Mouse (Mus musculus) CH12F3 (cell line): ENCODE measurements around the gene Rln1.

Experiments
- in situ Hi-C: fragments of 300-500 bp; cut with MboI; formaldehyde crosslinking; loops from 2 replicates; pipeline ENCODE4 v1.14.3; 2020; ENCODE audit warnings: low sequenced_read_pairs

Rln1 gene

GRCm38 (mm10) chr19:29334068-29334745 lies at the start of gene Rln1:
Gene Rln1, minus strand, starts transcription at chr19:29334670.
- in situ Hi-C loops = no loop called here

GRCm38 (mm10) chr19:29383368-29383767 lies 48.9 kb upstream of the Rln1 start:
- in situ Hi-C loops = no loop called here

GRCm38 (mm10) chr19:29379839-29380603 lies 45.6 kb upstream of the Rln1 start:
- in situ Hi-C loops = no loop called here

DNA sequence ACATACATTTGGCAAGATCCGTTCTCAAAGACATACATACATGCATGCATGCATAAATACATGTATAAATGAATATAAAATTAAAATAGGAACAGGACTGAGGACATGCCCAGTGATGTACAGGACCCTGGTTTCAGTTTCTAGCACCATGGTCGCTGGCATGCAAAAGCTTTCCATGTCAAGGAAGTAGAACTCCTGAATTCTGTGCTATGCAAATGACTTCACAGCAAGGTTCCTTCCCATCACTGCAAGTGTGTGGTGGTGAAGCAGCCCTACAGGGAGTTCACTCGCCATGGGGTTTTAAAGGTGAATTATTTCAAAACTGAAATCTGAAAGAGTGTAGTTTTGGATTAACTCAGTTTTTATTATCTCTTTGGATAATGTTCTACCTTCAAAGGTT lies 41.9 kb upstream of the Rln1 start:
- in situ Hi-C loops = no loop called here

DNA sequence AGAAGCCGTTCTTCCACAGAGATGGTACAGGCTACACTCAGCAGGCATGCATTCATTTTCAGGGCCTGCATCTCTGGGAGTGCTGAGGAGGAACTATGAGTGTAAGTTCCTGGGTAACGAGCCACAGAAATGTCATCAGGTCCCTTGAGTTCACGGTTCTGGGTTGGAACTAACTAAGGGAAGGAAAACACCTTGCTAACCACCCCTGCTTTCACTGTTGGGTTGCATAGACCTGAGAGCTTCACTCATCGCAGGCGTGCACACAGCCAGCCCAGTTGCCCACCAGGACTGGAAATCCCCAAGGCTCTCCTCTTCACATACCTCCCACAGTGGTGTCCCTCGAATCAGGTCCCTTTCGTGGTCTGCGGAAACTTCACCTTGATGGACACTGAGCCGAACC lies 40.5 kb upstream of the Rln1 start:
- in situ Hi-C loops = no loop called here

DNA sequence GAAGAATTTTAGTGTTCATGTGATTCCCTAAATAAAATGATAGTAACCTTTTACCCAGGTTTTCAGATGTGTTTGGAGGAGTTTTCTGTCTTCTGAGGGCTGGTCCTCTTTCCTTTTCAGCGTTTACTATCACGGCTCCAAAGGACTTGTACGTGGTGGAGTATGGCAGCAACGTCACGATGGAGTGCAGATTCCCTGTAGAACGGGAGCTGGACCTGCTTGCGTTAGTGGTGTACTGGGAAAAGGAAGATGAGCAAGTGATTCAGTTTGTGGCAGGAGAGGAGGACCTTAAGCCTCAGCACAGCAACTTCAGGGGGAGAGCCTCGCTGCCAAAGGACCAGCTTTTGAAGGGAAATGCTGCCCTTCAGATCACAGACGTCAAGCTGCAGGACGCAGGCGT lies 39.0 kb upstream of the Rln1 start:
- in situ Hi-C loops = no loop called here

GRCm38 (mm10) chr19:29372621-29373020 lies 38.2 kb upstream of the Rln1 start:
- in situ Hi-C loops = no loop called here

GRCm38 (mm10) chr19:29372138-29372537 lies 37.7 kb upstream of the Rln1 start:
- in situ Hi-C loops = no loop called here

DNA sequence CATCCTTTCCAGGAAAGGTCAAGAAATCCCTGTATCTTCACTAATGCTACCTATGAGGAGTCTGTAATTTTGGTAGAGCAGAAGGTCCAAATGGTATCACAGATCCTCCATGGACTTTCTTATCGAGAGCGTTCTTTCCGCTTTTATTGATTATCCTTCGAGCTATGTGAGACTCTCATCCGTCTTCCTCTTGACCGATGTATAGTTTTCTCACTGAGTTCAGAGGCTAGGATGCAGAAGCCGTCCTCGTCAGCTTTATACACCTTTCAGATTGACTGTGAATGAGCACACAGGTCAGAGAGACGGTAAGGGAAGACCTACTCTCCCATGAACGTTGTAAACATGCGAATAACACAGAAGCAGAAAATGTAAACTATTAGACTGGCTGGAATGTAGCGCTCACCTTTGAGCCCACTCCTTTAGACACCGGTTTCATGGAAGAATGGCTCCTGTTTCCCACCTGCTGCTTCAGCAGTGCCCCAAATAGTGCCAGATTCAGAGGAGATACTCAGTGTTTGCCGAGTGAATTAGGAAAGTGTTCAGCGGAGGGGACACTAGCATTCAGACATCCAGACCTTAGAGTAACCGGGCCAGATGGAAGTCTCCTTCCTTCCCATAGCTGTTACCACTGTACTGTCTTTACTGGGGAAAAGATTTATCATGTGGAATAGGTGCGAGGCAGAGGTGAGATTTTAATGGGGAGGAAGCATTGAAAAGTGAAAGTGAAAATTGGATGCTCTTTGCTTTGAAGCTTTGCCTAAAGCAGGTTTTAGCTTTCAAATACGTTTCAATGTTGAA lies 37.0 kb upstream of the Rln1 start:
- in situ Hi-C loops = no loop called here

DNA sequence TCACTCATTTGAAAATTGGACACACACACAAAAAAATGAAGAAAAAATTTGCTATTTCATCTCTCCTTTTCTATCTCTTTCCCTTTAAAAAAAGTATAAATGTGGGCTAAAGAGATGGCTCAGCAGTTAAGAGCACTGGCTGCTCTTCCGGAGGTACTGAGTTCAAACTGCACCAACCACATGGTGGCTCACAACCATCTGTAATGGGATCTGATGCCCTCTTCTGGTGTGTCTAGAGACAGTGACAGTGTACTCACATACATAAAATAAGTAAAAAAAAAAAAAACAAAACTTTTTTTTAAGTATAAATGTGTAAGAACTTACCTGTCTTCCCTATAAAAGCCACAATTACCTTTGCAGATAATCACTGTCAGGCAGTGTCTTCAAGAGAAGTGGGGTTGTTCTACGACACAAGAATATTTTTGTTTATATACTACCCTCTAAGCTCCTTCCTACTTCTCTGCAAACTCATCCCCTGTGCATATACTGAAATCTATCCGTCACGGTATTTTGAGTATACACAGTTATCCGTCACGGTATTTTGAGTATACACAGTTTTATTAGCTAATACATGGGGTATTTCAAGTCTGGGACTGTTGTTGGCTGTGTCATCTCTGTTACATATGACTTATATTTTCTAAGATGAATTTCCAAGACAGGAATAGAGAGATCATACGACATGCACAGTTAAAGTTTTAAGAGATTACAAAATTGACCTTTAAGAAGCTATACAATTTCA lies 36.2 kb upstream of the Rln1 start:
- in situ Hi-C loops = no loop called here

DNA sequence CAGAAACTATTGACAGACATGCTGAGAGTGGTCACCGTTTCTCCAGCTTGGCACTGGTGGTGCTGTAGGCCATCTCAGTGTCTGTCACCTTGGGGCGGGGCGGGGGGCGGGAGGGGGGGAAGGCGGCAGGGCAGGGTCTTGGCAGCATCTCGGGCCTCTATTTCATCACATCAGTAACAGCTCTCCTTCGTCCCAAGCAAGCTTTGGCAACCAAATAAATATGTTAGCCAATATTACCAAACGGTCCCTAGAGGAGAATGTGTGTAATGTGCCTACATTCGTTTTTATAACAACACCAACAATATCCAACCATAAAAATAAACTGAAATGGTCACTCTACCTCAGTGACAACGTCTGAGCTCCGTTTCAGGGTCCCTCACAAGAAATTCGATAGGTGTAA lies 35.6 kb upstream of the Rln1 start:
- in situ Hi-C loops = no loop called here

DNA sequence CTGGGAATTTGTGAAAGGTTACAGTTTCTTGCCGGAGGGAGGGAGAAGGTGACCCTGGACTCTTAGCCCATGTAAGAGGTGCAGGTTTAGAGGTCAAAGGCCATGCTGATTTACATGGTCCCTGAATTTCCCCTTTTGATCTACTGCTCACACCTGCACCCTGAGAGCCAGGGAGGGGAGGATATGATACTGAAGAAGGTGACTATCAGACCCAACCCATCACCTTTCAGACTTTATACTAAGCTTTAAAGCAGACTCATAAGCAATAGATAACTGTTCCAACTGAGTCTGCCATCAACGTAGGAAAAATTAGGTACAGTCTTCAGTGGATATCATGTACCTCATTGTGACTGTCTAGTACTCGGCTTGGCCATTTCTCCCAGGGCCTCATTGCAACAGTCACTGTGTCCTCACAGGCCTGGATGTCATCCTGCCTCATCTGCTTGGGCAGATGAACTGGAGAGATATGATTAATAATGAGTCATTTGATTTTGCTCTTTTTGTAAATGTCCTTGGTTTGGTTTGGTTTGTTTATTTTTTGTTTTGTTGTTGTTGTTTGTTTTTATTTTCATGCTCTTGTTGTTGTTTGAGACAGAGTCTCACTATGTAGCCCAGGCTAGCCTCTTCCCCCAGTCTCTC lies 34.3 kb upstream of the Rln1 start:
- in situ Hi-C loops = no loop called here

DNA sequence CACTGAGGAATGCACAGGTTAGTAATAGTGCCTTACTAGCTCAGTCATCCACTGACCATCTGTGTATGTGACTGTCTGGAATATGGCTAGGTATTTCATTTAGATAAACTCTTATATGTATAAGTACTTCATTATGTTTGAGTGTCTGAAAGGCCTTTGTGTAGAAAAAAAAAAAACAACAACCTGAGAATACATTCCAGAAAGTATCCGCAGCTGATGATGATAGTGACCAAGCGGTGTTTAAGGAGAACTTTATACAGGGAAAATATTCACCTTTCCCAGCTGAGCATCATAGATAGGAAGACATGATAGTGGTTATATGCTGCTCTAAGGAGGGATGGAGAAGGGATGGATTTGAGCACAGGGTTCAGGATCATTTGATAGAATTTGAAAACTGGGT lies 33.6 kb upstream of the Rln1 start:
- in situ Hi-C loops = no loop called here

DNA sequence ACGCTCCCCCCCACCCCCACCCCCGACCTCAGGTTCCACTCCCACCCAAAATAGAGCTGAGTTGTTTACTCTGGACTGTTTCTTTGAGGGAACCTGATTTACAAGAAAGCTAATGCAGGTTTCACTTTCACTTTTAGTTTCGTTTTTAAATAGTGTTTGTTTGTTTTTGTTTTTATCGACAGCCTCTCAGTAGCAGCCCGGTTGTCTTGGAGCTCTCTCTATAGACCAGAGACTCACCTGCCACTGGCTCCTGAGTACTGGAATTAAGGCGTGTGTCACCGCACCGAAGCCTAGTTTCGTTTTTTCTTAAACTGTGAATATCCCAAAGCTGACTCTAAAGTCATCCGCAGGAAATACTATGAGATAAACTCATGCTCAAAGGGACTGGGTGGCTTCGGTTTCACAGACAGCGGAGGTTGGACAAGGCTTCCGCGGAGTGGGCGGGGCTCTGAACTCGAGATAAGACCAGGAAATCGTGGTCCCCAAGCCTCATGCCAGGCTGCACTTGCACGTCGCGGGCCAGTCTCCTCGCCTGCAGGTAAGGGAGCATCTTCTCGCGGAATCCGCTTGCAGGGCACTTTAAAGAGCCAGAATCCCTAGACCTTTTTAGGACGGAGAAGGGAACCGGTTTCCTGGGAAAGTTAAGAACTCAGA lies 32.6 kb upstream of the Rln1 start, which contains the start of the genes Plgrkt and Cd274:
Plgrkt (minus strand) TSS at position 422 of the 654 bp plus-strand sequence.
Cd274 (plus strand) TSS at position 487 of the 654 bp plus-strand sequence.
- in situ Hi-C loops = no loop called here

DNA sequence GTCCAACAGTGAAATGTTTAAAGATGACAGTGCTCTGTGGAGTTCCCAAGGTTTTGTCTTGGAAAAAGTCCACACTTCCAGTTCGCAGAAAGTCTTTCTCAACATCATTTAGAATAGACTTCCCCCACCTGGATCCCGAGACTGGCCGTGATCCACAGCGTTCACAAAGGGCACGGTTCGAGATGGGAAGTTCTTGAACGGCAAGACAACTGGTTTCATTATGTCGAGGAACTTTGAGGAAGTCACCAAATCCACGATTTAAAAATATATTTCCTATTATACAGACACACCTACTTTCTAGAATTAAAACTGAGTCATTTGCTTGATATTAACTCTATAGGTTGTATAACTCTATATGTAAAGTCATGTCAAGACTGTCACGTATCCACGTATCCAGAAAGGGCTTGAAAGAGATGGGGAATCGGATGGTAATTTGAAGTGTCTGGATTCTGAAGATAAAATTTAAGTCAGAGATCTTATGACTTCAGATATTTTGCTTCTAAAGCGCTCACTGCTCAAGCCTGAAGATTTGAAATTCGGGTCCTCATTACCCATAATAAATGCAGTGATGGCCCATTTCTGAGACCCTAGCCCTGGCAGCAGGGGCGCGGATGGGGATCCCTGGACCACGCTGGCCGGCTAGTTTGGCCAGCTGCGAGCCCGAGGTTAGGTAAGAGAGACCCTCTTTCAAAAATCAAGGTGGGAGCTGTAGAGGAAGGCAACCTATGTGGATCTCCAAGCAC lies 31.9 kb upstream of the Rln1 start:
- in situ Hi-C loops = no loop called here

DNA sequence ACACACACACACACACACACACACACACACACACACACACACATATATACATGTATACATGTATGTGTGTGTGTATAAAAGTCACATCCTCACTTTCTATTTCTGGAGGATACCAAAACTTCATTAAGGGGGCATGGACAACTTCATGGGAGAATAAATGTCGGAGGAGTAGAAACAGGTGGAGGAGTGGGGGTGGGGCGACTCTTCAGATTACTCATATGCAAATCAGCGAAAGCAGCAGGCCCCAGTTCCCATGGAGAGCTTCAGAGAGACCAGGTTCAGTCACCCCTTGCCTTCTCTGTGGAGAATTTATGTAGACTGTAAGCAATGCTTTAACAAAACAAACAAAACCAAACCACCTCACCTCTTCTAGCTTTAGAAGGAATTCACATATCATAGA lies 30.6 kb upstream of the Rln1 start:
- in situ Hi-C loops = no loop called here

DNA sequence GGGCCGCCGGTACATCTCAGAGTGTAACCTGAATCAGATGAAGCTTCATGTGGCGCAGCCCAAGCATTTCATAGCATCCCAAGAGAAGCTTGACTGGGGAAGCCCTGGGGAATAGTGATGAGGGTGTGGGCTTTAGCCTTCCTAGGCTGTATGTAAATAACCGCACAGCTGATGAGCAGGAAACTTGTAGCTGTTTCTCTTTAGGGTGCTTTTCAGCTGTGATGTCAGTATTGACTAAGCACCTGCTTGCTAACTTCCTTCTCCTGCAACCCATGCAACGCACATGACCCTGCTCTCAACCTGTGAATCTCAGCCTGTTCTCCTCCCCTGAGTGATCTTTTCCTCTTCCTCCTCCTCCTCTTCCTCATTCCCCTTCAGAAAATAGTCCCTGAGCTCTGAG lies 29.6 kb upstream of the Rln1 start:
- in situ Hi-C loops = no loop called here

DNA sequence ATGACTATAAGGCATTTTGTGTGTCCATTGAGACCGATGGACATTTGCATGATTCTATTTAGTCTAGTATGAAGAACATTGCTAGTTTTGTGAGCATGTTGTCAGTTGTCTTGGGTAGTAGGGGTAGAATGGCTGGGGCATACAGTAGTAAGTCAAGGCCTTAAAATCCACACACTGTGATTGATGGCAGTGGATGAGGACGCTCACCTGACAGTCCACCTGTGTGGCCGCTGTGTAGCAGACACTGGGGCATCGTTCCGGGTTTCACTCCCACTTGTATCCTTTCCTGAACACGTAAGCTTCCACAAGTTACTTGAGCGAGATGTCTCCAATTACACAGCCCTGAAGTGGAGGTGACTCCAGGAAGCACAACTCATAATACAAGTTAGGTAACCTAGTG lies 29.1 kb upstream of the Rln1 start:
- in situ Hi-C loops = no loop called here
